Mouse (Mus musculus) C2C12 (cell line): ENCODE measurements around the gene Mapk7. TPM values are rescaled to one million over a fixed set of nuclear protein-coding genes. Genes with fewer than 3 reads are reported as not detected.

Experiments
- H3K27me3 ChIP-seq: one replicate; pipeline ENCODE4 v1.6.1; 2011; ENCODE audit not compliant: control insufficient read depth, insufficient read depth, insufficient read length
- H3K36me3 ChIP-seq: one replicate; pipeline ENCODE4 v1.6.1; 2011; ENCODE audit not compliant: control insufficient read depth, insufficient read depth
- H3K4me3 ChIP-seq: one replicate; pipeline ENCODE4 v1.5.1; 2011; ENCODE audit warnings: mild to moderate bottlenecking, control low read depth; ENCODE audit not compliant: poor library complexity, insufficient read depth, severe bottlenecking
- H3K79me2 ChIP-seq: one replicate; pipeline ENCODE4 v1.6.1; 2011; ENCODE audit not compliant: control insufficient read depth, insufficient read depth
- H3K79me3 ChIP-seq: one replicate; pipeline ENCODE4 v1.6.1; 2011; ENCODE audit warnings: low read depth, control low read depth
- H3ac ChIP-seq: one replicate; pipeline ENCODE3; 2011; ENCODE audit warnings: low read depth; ENCODE audit not compliant: control insufficient read depth, insufficient read length
- CEBPB ChIP-seq: IDR thresholded peaks from one replicate; pipeline ENCODE4 v1.6.1; 2011; ENCODE audit warnings: low read depth, mild to moderate bottlenecking, control low read depth, moderate library complexity
- CTCF ChIP-seq: IDR thresholded peaks from one replicate; pipeline ENCODE4 v1.5.1; 2011; ENCODE audit not compliant: control insufficient read depth, insufficient read depth, insufficient read length
- FOSL1 ChIP-seq: IDR thresholded peaks from one replicate; pipeline ENCODE4 v1.8.0; 2011; ENCODE audit warnings: mild to moderate bottlenecking, low read length; ENCODE audit not compliant: poor library complexity, insufficient read depth, severe bottlenecking
- MAX ChIP-seq: IDR thresholded peaks from one replicate; pipeline ENCODE4 v1.6.1; 2011; ENCODE audit warnings: mild to moderate bottlenecking, control low read depth
- MYOD1 ChIP-seq: IDR thresholded peaks from one replicate; pipeline ENCODE4 v1.6.1; 2011; ENCODE audit warnings: low read depth; ENCODE audit not compliant: control insufficient read depth, insufficient read length
- MYOG ChIP-seq: IDR thresholded peaks from one replicate; pipeline ENCODE4 v1.6.1; 2011; ENCODE audit not compliant: control insufficient read depth, insufficient read length; ENCODE audit errors: extremely low read depth
- USF1 ChIP-seq: IDR thresholded peaks from one replicate; pipeline ENCODE4 v1.6.1; 2011; ENCODE audit warnings: low read depth, mild to moderate bottlenecking, control low read depth, moderate library complexity
- polyA plus RNA-seq: library from polyadenylated mRNA; unstranded; fragments of >200 nt; fragmentation: generic; extraction: Trizol; gene quantifications from one replicate; pipeline ENCODE4 v1.2.1, GENCODE M21; 2012; ENCODE audit warnings: missing spikeins

The Mapk7 gene
- polyA plus RNA-seq, 1 experiment: 21.3 TPM

DNA sequence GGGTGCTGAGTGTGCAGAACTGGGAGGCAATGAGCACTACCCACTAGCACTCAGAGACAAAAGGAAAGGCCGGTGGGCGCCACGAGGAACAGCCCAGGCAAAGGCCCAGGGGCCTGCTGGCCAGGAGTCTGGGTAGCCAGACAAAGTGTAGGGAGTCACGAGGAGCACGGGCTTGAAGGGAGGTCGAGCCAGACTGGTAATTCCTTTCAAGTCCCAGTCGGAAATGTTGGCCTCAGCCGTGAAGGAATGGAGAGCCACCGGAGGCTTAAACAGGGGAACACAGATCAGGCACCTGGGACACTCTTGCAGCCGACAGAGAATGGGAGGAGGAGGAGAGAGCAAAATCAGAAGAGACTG lies 10.0 kb downstream of the Mapk7 start:
- Histone ChIP-seq H3ac (no peak overlapping the region), H3K79me3 (no peaks in the 10 kb centered on the region), H3K27me3 (peaks cover 3% of the 10 kb centered on the region), H3K36me3 (peaks cover 14% of the 10 kb centered on the region), H3K79me2 (no peaks in the 10 kb centered on the region), H3K4me3 (no peak overlapping the region)
- TF ChIP-seq MYOD1 (no peak), MYOG (no peak), MAX (no peak), CTCF (no peak), USF1 (no peak)

DNA sequence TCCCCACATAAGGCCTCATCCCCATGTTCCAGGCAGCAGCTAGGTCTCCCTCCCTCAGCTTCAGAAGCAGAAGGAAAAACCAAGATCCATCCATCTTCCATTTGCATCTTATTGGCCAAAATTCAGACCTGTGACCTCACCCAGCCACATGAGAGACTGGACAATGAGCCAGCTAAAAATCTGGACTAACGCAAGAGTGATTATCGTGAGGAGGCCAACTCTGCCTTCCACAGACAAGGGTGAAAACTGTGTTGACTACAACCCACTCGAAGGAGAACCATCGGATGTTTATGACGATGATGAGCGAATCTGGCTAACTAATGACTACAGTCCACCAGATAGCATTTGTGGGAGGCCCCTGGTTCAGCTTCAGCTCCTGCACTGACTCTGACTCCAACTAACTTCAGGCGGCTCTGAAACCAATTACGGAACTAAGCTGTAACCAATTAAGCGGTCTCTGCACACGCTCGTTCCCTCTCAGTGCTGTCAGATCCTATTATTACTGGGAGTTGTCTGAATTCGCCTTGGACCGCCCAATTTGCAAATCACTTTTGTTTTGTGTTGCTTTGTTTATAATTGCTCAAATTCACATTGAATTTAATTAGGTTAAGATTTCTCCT lies 10.9 kb downstream of the Mapk7 start:
- Histone ChIP-seq H3K36me3 (peaks cover 5% of the 10 kb centered on the region), H3K79me2 (no peaks in the 10 kb centered on the region), H3K27me3 (peaks cover 3% of the 10 kb centered on the region), H3K4me3 (no peak overlapping the region), H3ac (no peak overlapping the region), H3K79me3 (no peaks in the 10 kb centered on the region)
- no peak for TF ChIP-seq MAX
- TF ChIP-seq CTCF: no peak

DNA sequence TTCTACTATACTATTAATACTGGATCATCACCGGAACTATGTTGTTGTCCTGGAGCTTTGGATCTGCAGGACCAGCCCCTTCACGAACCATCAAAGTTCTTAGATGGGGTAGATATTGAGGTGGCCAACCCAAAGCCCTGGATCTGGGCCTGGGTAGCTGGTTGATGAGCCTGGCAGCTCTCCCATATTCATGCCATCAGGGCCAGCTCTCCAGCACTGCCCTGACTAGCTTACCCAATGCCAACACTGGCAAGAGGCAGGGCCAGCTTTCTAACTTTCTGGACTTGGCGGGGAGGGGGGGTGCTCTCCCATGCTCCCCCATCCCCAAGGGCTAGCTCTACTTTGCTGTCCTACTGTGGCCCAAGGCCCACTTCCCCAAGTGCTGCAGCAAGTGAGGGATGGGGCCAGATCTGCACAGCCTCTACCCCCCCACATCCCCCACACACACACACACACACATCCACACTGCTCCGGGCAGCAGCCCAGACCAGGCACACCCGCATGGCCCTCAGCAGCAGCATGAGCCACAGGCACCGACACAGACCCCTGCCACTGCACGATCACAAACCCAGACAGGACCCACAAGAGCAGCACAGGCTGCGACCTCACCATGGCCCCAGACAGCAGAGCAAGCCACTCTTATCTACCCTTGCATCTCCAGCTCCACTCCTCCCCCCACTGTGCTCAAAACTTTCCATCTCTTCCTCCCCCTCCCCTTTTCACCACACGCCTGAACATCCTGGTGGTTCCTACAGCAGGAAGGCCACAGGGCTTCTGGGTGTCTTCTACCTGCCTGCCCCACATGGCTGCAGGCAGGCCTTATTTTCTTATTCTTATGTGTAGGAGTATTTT lies 12.7 kb downstream of the Mapk7 start:
- Histone ChIP-seq H3K27me3 (peaks cover 9% of the 10 kb centered on the region), H3K79me2 (no peaks in the 10 kb centered on the region), H3K36me3 (no peaks in the 10 kb centered on the region), H3K4me3 (no peak overlapping the region), H3K79me3 (no peaks in the 10 kb centered on the region), H3ac (no peak overlapping the region)
- TF ChIP-seq MYOD1: no peak
- TF ChIP-seq MYOG: no peak
- TF ChIP-seq CTCF: no peak
- no peak for TF ChIP-seq CEBPB
- no peak for TF ChIP-seq FOSL1
- no peak for TF ChIP-seq MAX
- TF ChIP-seq USF1: no peak

DNA sequence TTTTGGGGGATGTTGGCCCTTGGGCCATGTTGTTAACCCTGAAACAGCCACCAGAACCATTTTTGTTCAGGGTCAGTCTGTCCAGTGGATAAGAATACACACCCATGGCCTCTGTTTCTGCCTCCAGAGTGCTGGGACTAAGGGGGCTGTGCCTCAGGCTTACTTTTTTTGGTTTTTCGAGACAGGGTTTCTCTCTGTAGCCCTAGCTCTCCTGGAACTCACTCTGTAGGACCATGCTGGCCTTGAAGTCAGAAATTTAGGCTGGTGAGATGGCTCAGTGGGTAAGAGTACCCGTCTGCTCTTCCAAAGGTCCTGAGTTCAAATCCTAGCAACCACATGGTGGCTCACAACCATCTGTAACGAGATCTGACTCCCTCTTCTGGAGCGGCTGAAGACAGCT lies 15.4 kb downstream of the Mapk7 start:
- H3K4me3 ChIP-seq: no peak overlapping the region
- peaks cover 13% of the 10 kb centered on the region for H3K27me3 ChIP-seq
- no peak for TF ChIP-seq FOSL1
- TF ChIP-seq CTCF: no peak
- no peak for TF ChIP-seq MYOD1
- no peak for TF ChIP-seq USF1
- no peak for TF ChIP-seq CEBPB
- TF ChIP-seq MYOG: no peak
- TF ChIP-seq MAX: no peak
- H3ac ChIP-seq: no peak overlapping the region
- H3K79me2 ChIP-seq: no peaks in the 10 kb centered on the region
- H3K36me3 ChIP-seq: no peaks in the 10 kb centered on the region
- no peaks in the 10 kb centered on the region for H3K79me3 ChIP-seq

DNA sequence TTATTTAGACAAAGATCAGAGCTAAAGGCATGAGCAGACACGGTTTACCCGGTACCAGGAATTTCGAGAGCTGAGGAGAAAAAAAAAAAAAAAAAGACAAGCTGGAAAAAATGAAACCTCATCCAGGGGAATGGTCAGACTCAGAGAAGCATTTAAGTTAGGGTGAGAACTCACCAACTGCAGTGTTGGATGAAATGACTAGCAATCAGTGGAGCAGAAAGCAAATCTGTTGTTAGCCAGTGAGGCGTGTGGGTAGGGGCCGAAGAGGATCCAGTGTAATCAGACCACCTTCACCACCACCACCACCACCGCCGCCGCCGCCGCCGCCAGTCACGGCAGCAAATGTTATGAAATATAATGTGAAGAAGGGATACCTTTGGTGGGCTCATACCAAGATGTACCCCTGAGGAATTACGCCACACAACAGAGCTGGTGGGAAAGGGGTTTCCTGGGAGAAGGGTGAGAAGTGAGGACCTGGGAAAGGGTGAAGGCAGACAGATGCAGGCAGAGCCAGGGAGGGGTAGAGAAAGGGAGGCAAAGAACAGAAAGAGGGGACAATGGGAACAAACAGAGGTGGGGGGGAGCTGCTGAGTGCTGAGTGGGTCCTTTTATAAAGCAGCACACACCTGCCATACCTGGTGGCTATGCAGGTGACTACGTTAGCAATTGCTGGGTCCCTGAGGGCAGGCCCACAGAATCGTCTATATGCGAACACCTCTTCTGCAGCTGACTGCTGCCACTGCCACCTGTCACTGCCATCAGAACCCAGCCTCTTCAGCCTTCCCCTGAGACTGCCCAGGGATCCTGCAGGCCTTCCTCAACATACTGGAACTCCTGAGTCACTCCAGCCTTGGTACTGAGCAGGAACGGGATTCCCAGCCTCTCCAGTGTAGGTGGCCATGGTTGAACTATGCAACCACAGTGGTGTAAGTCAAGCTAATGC lies 16.4 kb downstream of the Mapk7 start:
- H3K4me3 ChIP-seq: no peak overlapping the region
- TF ChIP-seq CTCF: no peak
- no peak for TF ChIP-seq MYOD1
- TF ChIP-seq CEBPB: no peak
- TF ChIP-seq MYOG: no peak
- TF ChIP-seq MAX: no peak
- TF ChIP-seq FOSL1: no peak
- TF ChIP-seq USF1: no peak
- no peaks in the 10 kb centered on the region for H3K79me2 ChIP-seq
- H3K27me3 ChIP-seq: peaks cover 16% of the 10 kb centered on the region
- no peaks in the 10 kb centered on the region for H3K79me3 ChIP-seq
- H3K36me3 ChIP-seq: no peaks in the 10 kb centered on the region
- H3ac ChIP-seq: no peak overlapping the region
